Mouse (Mus musculus): ENCODE measurements around the gene Vmn1r101. TPM values are rescaled to one million over a fixed set of nuclear protein-coding genes. Genes with fewer than 3 reads are reported as not detected.

Gene Vmn1r101
- polyA plus RNA-seq (2012; rRNA removed; ENCODE audit: low replicate concordance), result not detected in 2 replicates

DNA sequence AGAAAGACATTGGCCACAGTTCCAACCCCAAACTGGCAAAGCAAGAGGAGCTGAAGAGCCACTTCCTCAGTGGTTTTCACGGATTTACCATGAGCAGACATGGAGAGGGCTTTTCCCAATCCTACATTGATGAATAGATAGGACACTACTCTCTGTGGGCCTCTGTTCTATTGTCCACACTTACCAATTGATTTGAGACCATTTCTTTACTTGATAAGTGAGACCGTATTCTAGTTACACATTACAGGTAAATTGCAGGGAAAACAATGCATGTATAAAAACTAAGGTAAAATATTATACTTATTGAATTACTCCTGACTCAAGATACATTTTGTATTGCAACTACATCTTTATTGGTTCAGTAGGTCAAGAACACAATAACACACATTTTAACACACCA is at the start of gene Vmn1r101:
Vmn1r101 (minus strand) TSS at position 101 of the 400 bp plus-strand sequence.

GRCm38 (mm10) chr7:20474825-20475224 is 32.4 kb upstream of the Vmn1r101 start, which contains the start of gene Gm10670:
Gm10670 (minus strand) TSS chr7:20474925.

GRCm38 (mm10) chr7:20417642-20418041 is 24.8 kb downstream of the Vmn1r101 start, which contains the start of gene Vmn1r100:
Vmn1r100 (plus strand) TSS chr7:20417942.

Other genes with a start within 250 kb of the Vmn1r101 start
- gene Vmn1r95, start 248.9 kb downstream of the Vmn1r101 start, polyA plus RNA-seq (2012; rRNA removed; ENCODE audit: low replicate concordance), result not detected in 2 replicates
- not detected in 2 replicates for gene Gm6164, start 237.0 kb downstream of the Vmn1r101 start, polyA plus RNA-seq (2012; rRNA removed; ENCODE audit: low replicate concordance)
- gene Gm4498, start 208.8 kb downstream of the Vmn1r101 start, polyA plus RNA-seq (2012; rRNA removed; ENCODE audit: low replicate concordance), result not detected in 2 replicates
- not detected in 2 replicates for gene Gm5890, start 179.8 kb downstream of the Vmn1r101 start, polyA plus RNA-seq (2012; rRNA removed; ENCODE audit: low replicate concordance)
- gene Gm4133, start 108.5 kb downstream of the Vmn1r101 start, polyA plus RNA-seq (2012; rRNA removed; ENCODE audit: low replicate concordance), result not detected in 2 replicates
- not detected in 2 replicates for gene Gm5728, start 67.2 kb downstream of the Vmn1r101 start, polyA plus RNA-seq (2012; rRNA removed; ENCODE audit: low replicate concordance)
- gene Vmn1r100, start 24.7 kb downstream of the Vmn1r101 start, polyA plus RNA-seq (2012; rRNA removed; ENCODE audit: low replicate concordance), result not detected in 2 replicates
- gene Gm10670, start 32.3 kb upstream of the Vmn1r101 start, polyA plus RNA-seq (2012; rRNA removed; ENCODE audit: low replicate concordance), result not detected in 2 replicates
- gene Vmn1r103, start 67.9 kb upstream of the Vmn1r101 start, polyA plus RNA-seq (2012; rRNA removed; ENCODE audit: low replicate concordance), result not detected in 2 replicates
- not detected in 2 replicates for gene Vmn1r104, start 91.2 kb upstream of the Vmn1r101 start, polyA plus RNA-seq (2012; rRNA removed; ENCODE audit: low replicate concordance)
- gene Gm5726, start 103.2 kb upstream of the Vmn1r101 start, polyA plus RNA-seq (2012; rRNA removed; ENCODE audit: low replicate concordance), result not detected in 2 replicates
- gene Gm4141, start 133.6 kb upstream of the Vmn1r101 start, polyA plus RNA-seq (2012; rRNA removed; ENCODE audit: low replicate concordance), result not detected in 2 replicates
- gene Gm4513, start 156.4 kb upstream of the Vmn1r101 start, polyA plus RNA-seq (2012; rRNA removed; ENCODE audit: low replicate concordance), result not detected in 2 replicates
- gene Vmn1r107, start 226.3 kb upstream of the Vmn1r101 start, polyA plus RNA-seq (2012; rRNA removed; ENCODE audit: low replicate concordance), result not detected in 2 replicates